Mouse (Mus musculus) gastrocnemius, postnatal 36 days (tissue): ENCODE results near the gene Hmgb1. TPM values are rescaled to one million over a fixed set of nuclear protein-coding genes. Genes with fewer than 3 reads are reported as not detected.
"Not testable (repeated sequence)": the region's sequence is repeated elsewhere in the genome, so short reads cannot be mapped to it uniquely, and the experiment has no call there.

ENCODE experiments used
- DNase-seq, 2 experiments: peaks; one replicate each; pipeline ENCODE4 v3.0.0; 2022
- intact Hi-C: fragments of 180-260 bp; cut with DNase I; formaldehyde crosslinking; loops from one replicate; pipeline ENCODE4 v1.15.1; 2025
- total RNA-seq, 2 experiments: library from RNA; stranded (reverse); gene quantifications; 2 replicates each; pipeline ENCODE4 v1.2.3; 2021

Gene Hmgb1
- total RNA-seq, 2 experiments from 2014 or later, result 86.3 to 104 TPM

DNA sequence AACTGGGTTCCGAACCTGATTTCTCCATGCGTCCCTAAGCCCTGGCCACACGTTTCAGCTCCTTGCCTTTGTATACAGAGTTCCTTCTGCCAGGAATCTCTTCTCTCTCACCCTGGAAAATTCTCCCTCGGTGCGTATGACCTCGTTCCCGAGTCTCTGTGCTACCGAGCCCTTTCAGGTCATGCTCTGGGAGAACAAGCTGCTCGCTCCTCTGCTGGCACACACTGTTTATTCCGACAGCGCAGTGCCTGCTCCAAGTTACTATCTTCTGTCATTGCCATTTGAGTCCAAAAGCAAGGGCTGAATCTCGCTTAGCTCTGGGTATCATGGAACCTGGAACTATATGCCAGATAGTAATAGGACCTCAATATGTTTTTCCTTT, 31.5 kb downstream of the Hmgb1 start:
- intact Hi-C loops, result no loop called here
- DNase-seq, result peak in 1 of 2 experiments; percentile 34

DNA sequence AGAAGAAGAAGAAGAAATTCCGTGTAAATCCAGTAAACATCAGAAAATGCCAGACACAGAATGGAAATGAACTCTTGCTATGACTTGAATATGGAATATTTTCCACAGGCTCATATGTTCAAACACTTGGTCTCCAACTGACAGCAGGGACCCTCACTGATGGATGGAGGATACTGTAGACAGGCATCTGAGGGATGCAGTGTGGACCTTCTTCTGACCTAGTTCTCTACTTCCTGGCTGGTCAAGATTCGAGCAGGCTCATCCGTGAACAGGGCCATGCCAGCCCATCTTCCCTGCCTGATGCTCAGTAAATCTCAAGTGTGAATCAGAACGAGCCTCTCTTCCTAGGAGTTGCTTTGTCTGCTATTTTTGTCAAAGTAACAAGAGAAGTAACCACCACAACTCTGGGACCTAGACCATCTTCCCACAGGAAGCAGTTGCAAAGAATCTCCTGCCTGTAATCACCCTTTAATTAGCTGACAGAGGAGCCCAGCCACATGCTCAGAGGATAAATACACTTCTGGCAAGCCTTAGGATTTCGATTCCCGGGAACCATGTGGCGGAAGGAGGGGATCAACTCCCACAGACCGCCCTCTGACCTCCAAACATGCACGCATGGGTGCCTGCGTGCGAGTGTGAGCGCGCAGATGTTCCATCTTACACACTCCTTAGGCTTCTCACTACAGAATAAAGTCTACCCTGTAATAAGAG, 32.1 kb downstream of the Hmgb1 start:
- no peak for DNase-seq
- intact Hi-C loops, result no loop called here

DNA sequence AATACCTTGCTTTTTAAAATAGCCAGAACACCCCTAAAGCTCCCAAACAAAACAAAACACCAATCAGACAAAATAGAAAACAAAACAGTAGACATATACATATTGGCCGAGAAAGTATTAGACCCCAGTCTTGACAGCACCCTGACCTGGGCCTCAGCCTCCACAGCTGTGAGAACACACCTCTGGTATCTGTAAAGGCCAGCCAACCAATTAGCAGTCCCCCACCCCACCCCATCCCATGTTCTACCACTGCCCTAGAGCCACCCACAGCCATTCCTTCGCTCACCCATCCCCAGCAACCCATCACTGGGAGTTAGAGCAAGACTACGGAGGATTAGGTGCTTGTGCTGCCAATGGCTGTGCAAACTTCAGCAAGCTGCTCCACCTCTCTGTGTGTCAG, 33.4 kb downstream of the Hmgb1 start:
- no peak for DNase-seq
- intact Hi-C loops, result no loop called here

DNA sequence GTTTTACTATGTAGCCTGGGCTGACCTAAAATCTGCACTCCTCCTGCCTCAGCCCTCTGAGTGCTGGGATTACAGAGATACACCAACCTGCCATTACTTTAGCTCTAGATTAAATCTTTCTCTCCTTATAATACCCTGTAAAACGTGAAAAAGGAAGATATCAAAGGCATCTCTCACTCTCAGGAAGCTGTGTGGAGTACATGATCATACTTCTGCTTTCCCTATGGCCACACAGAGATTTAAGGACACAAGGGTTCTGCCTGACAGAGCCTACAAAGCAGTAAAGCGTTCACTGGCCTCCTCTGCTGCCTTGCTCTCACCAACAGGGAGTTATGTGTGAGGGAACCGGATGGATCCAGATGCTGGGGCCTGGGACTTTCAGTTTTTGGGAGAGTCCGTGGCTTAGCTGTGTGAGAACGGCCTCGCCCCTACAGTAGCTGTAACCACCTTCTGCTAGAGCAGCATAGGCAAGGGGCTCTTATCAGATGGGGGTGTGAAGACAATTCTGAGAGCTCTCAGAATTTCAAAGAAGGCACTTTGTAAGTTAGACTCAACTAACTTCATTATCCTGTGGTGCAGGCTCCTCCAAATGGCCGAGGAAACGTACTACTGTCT, 36.8 kb downstream of the Hmgb1 start:
- DNase-seq, result no peak
- intact Hi-C loops, result no loop called here

DNA sequence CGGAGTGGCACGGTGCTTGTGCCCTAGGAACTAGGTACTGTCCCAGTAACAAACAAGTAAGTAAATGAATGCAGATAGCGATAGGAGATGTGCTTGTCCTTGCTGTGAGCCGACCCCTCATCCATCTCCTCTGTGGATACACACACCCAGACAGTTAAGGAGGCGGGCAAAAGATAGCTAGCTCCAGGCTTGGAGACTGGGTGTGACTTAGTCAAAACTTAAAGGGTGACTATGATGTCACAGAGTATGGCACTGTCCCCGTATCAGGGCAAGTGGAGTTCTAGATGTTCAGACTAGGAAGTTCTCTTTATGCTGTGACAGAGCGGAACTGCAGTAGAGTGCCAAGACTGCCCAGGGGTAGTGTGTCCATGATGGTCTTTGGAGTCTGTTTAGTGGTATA, 37.6 kb downstream of the Hmgb1 start:
- intact Hi-C loops, result no loop called here
- no peak for DNase-seq

DNA sequence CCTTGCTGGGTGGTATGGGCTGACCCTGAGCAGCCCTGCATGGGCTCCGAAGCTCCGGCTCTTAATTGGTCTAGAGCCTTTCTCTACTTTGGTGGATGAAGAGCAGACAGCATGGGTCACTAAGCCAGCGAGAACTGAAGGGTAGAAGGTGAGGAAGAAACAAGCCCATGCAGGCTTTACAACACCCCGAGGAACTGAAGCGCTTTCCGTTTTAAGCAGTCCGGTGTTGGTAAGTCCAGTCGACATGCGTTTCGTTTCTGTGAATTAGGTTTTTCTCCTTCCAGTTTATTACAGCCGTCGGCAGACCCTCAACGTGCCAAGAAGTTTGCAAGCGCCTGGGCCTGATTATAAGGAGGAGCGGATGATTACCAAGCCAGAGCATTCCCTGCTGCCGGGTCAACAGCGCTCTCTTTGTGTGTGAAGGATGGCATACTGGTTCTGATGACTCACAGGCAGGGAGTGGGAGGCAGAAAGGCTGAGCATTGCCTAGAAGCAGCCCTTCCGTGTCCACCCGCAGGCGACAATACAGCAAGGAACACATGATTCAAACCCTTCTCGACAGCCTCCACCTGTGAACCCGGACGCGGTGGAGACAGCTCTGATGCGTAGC, 40.4 kb downstream of the Hmgb1 start:
- DNase-seq, result no peak
- intact Hi-C loops, result no loop called here

DNA sequence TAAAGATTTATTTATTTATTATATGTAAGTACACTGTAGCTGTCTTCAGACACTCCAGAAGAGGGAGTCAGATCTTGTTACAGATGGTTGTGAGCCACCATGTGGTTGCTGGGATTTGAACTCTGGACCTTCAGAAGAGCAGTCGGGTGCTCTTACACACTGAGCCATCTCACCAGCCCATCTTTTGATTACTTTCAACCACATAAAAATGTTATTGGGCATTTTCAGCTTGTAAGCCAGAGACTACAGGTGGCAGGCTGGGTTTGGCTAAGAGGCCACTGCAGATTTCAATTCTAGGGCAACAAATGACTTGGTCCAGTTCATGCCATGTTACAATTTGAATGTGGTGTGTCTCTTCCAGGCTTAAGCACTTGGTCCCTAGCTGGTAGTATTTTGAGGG, 43.1 kb downstream of the Hmgb1 start:
- DNase-seq, intact Hi-C loops: not testable (repeated sequence)

DNA sequence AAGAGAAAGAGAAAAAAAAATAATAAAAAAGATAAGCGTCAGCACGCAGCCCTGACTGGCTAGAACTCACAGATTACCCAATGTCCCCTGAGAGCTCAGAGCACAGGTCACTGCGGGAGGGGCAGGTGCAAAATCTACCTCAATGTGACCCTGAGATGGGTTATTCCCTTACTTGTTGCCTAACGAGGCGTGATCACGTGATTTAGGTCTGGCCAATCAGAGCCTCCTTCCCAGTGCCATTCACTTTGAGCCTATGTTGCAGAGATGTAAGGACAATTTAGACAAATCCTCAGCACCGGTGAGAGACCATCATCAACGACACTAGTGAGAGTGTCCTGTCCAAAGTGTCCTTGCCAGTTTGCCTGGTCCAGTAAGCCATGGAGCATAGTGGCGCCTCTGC, 44.0 kb downstream of the Hmgb1 start:
- intact Hi-C loops, result no loop called here
- DNase-seq, result no peak

DNA sequence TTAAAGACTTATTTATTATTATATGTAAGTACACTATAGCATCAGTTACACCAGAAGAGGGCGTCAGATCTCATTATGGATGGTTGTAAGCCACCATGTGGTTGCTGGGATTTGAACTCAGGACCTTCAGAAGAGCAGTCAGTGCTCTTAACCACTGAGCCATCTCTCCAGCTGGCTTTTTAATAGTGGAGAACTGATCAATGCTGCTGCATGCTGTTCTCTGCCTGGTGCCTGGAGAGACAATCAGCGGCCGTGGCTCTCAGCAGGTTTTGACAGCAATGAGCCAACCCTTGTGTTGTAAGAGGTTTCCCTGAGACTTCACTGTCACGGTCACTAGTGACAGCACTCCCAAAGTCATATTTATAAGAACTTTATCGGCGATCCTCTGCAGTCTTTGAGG, 46.2 kb downstream of the Hmgb1 start:
- intact Hi-C loops, DNase-seq: not testable (repeated sequence)

DNA sequence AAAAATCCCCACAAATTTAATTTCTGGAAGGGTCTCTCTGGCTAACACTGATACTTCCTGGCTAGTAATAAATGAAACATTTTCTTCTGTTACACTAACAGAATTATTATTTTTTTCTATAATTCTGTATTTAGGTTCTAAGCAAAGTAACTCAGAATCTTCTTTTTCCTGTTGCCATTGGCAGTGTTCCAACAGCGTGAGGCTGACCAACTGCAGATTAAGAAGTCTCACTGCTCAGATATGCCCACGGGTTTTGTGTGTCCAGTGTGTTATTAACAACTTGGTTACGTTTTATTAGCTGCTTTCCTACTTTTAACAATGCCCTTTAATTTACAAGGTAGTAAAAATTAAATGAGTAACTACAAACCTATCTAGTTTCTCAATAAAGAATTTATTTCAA, 46.8 kb downstream of the Hmgb1 start:
- intact Hi-C loops, result no loop called here
- DNase-seq, result no peak

DNA sequence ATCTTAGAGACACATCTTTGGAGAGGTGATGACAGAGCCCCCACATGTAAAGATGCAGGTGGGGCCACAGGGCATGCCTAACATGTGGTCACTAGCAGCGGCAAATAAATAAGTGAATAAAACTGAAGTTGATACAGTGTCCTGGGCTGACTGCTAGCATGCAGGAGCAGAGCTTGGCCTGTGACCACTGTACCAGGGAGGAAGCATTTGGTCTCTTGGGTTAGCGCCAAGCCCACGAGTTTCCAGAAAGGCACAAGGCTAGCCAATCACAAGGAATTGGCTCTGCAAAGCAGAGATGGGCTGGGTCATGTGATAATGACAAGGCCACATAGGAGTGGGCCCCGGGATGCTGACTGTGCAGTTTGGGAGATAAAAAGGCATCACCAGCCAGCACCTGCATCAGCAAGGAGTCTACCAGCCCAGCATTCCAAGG, 47.3 kb downstream of the Hmgb1 start:
- intact Hi-C loops, result no loop called here
- no peak for DNase-seq

DNA sequence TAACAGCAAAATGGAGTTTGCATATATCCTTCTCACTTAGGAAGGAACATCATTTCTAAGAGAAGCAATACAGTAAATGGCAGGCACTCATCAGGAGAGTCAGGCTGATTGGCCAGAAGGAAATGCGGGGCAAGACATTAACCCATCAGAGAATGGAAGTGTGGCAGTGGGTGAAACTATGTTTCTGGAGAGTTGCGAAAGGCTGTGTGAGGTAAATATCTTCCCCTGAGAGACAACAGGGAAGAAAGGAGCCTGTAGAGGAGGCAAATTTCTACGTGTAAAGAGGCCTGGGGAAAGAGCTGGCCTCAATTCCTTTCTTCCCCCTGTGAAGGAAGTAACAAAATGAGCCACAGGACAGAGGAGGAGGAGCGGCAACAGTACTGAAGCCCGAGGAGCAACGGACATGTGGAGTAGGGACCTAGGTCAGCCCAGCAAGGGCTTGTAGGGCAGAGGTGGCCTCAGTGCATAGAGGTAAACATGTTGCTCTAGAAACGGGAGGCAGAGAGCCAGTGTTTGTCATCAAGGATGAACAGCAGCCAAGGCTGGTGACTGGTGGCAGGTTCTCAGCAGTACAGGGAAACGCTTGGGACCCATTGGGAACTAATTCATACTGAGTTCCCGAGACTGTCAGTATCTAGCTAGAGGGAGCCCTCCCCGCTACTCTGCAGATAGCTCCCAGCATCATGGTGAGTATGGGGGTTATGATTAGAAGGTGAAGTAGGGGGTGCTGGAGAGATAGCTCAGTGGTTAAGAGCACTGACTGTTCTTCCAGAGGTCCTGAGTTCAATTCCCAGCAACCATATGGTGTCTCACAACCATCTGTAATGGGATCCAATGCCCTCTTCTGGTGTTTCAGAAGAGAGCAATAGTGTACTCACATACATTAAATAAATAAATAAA, 48.6 kb downstream of the Hmgb1 start:
- no peak for DNase-seq
- intact Hi-C loops, result no loop called here

DNA sequence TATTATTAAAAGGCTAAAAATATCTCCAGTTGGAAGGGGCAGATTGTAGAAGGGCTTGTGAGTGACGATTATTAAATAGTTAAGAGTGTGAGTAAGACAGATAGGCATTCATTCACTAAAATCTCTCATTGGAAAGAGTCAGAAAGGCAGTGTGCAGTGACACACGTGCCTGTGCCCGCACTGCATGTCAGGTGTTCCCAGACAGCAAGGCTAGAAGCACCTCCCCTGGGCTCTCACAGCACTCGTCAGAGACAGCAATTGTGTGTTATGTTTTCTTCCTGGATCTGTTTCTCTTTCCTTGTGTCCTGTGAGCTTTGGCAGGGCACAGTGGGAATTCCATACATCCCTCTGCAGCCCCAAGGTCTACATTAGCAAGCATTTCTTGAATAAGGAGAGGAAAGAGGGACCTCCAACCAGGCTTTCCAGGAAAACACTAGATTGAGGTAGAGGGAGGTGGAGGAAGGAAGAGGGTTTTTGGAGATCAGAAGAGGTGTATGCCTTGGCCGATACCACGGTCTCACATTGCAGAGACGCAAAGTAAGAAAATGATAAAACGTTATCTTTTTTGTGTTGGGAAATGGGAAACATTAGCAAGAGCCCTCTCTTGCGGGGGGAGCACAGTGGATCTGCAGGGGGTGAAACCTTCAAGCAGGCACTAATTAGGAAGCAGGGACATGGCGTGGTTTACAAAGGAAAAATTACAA, 49.4 kb downstream of the Hmgb1 start:
- DNase-seq, result no peak
- intact Hi-C loops, result no loop called here

DNA sequence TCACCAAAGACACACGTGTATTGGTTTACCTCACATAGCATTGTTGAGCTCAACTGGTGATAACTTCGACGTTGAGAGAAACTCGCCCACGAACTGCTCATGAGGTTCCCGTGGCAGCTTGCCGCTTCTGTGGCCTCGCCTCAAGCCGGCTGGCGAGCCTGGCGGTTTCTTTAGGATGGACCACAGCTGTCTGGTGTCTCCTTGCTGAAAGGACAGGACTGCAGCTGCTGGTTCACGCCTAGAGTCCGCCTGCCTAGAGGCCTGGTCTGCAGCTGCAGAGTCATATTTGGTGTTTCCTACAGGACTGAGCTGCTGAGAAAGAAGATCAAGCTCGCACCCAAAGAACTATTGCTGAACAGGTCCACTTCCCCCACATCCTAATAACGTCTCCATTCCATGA, 55.8 kb downstream of the Hmgb1 start:
- DNase-seq, result no peak
- intact Hi-C loops, result no loop called here

DNA sequence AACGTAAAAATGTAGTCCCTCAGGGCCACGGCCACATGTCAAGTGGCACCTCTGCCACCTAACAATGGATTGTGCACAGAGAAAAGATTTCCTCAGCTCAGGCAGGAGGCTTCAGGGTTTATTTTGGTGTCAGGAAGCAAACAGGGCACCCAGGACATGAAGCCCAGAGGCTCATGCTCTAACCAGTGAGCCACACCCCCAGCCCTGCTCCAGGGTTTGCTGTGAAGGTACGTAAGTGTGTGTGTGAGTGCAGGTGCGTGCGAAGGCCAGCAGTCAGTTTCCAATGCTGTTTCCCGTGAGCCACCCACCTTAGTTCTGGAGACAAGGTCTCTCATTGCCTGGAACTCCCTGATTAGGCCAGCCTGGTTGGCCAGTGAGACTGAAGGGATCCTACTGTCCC, 60.5 kb downstream of the Hmgb1 start:
- intact Hi-C loops, result no loop called here
- no peak for DNase-seq

DNA sequence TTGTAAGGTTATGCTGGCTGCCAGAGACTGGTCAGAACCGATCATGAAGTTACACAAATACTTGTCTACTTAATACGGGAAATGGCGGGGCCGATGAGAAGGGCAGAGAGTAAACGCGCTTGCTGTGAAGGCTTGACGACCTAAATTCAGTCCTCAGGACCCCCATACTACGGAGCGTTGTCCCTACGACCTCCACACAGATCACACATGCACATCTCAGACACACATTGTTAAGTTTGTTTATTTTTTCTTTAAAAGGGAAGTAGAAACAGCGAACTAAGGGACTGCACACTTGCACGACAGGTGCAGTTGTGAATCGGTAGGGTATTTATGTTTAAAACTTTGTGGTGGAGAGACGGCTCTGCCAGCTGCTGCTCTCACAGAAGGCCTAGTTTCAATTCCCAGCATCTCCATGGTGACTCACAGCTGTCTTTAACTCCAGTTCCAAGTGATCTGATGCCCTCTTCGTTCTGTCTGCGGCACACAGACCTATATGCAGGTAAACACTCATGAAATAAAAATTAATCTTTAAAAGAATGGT, 64.9 kb downstream of the Hmgb1 start:
- no peak for DNase-seq
- intact Hi-C loops, result no loop called here

DNA sequence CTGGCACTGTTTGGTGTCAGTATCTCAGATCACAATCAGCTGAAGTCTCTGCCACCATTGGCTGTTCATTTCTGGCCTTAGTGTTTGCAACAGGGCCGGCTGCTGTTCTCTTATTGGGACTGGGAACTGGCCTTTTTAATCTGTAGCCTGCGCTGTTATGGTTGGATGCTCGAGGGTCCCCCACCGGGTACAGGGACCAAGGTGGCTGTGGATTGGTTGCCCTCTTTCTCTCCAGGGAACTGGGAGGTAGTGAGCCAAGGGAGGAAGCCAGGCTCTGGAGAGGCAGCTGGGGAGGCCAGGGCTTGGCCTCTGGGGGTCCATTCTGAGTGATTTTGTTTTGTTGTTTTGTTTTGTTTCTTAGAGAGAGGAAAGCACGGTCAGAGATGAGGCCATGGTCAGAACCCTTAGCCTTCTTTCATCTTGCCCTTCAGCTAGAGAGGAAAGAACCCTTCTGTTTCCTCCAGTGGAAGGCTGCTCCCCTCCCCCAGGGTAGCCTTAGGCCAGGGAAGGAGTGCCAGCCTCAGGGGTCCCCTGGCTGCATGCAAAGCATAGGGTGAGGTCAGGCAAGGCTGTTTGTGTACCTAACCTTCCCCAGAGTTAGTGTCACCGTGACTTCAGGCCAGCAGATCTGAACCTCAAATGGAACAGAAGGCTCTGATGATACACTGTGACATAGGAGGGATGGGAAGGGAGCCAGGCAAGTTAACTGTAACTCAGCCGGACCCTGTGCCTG, 66.3 kb downstream of the Hmgb1 start:
- intact Hi-C loops, result no loop called here
- no peak for DNase-seq

DNA sequence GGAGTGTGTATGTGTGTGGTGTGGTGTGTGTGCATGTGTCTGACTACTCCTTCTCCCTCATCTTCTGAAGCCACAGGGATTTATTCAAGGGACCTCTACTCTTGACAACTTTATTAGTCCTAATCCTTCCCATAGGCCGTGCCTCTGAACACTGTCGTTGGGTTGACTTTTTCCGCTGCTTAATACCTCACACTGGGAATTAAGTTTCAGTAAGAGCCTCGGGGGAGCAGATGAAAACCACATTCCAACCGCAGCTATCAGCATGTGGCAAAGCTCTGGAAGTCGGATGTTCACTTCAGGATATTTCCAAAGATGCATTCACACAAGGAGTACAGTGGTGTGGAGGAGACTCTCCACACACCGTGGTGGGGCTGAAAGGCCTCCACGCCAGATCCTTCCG, 69.7 kb downstream of the Hmgb1 start:
- DNase-seq, result no peak
- intact Hi-C loops, result no loop called here

DNA sequence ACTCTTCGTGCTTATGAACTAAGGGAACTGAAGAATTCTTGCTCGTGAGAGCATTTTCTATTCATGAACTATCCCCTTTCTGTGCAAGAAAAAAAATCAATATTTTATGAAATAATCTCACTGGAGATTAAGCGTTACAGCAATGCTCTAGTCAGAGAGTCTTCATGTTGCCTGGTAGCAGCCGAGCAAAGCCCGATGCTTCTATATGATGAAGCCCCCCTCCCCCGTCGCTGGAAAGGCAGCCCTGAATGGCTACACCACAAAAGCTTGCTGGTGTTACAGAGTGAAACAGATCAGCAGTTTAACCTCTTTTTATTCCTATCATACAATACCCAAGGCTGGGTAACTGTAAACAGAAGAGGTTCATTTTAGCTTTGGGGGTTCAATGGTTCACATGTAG, 70.3 kb downstream of the Hmgb1 start:
- intact Hi-C loops, result no loop called here
- DNase-seq, result no peak

DNA sequence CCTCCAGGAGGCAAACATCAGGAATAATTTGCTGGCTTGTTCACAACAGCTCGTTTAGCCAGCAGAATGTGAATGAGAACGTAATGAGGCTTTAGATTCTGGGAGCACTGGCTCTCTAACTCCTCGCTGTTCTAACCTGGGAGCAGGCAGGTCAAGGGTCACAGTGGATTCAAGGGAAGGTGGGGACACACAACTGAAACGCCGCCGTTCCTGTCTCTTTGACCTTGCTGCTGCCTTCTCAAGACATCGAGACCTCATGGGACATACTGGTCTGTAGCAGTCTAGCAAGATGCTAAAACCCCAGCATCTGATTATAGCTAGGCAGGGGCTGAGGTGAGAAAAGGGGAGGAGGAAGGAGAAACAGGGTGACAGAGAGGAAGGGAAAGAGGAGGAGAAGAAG, 70.8 kb downstream of the Hmgb1 start:
- DNase-seq, result no peak
- intact Hi-C loops, result no loop called here
